Mouse (Mus musculus): Measurements from ENCODE around the gene St7. TPM values are rescaled to one million over a fixed set of nuclear protein-coding genes. Genes with fewer than 3 reads are reported as not detected.
"Not testable (repeated sequence)": the region's sequence is repeated elsewhere in the genome, so short reads cannot be mapped to it uniquely, and the experiment has no call there.

St7 gene
- total RNA-seq, 2 experiments from 2014 or later, result 8.5 to 9.9 TPM

DNA sequence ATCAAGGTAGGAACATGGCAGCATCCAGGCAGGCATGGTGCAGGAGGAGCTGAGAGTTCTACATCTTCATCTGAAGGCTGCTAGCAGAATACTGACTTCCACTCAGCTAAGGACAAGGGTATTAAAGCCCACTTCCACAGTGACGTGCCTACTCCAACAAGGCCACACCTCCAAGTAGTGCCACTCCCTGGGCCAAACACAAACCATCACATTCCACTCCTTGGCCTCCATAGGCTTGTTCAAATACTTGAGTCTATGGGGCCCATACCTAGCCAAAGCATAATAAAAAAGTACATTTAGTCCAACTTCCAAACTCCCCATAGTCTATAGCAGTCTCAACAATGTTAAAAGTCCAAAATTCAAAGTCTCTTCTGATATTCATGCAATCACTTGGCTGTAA lies 11.3 kb downstream of the St7 start:
- DNase-seq; intact Hi-C loops (cut with DNase I; ENCODE audit: low total_unique reads): not testable (repeated sequence)

- intact Hi-C loops (cut with DNase I; ENCODE audit: low total_unique reads), result no loop called here
- no peak for DNase-seq
Observed at GRCm38 (mm10) chr6:17705973-17706372, 13.2 kb downstream of the St7 start.

- intact Hi-C loops (cut with DNase I; ENCODE audit: low total_unique reads), result no loop called here
Observed at GRCm38 (mm10) chr6:17718978-17719377, 26.2 kb downstream of the St7 start.

DNA sequence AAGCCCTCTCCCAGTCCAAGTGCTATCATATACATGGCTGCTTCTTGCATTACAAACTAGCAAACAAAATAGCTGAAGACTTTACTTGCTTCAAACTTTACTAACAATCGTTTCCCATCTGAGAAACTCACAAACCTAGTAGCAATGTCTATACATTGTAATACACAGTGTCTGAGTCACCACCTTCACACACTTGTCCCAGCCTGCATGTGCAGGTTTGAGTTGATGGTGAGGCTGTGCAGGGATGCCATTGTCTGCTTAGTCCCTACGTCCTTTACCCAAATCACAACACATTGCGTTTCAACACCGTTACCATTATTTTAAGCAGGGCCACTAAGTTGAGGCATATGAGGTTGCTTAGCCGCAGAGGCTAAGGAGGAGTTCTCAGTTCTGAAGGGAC lies 26.7 kb downstream of the St7 start:
- intact Hi-C loops (cut with DNase I; ENCODE audit: low total_unique reads), result no loop called here

More at GRCm38 (mm10) chr6:17718978-17719377, 26.2 kb downstream of the St7 start:
- DNase-seq, result no peak

DNA sequence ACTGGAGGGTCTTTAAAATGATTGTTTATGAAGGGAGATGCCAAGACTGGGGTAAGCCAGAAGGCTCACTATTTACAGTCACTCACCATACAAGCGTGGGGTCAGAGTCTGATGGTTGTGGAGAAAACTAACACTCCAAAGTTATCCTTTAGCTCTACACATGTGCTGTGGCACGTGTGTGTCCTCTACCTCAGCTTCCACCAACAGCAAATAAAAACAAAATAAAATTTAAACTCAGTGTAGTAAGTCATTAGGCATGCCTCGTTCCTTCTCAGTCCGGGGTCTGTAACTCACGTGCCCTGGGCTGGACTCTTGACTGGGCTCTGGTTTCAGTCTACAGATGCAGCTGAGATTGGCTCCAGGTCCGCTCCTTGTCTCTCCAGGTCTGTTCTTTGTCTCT lies 27.3 kb downstream of the St7 start:
- DNase-seq, result no peak
- intact Hi-C loops (cut with DNase I; ENCODE audit: low total_unique reads), result no loop called here

More for the DNA sequence above, 26.7 kb downstream of the St7 start:
- DNase-seq, result no peak

GRCm38 (mm10) chr6:17721706-17722105 lies 29.0 kb downstream of the St7 start:
- no peak for DNase-seq
- intact Hi-C loops (cut with DNase I; ENCODE audit: low total_unique reads), result no loop called here

DNA sequence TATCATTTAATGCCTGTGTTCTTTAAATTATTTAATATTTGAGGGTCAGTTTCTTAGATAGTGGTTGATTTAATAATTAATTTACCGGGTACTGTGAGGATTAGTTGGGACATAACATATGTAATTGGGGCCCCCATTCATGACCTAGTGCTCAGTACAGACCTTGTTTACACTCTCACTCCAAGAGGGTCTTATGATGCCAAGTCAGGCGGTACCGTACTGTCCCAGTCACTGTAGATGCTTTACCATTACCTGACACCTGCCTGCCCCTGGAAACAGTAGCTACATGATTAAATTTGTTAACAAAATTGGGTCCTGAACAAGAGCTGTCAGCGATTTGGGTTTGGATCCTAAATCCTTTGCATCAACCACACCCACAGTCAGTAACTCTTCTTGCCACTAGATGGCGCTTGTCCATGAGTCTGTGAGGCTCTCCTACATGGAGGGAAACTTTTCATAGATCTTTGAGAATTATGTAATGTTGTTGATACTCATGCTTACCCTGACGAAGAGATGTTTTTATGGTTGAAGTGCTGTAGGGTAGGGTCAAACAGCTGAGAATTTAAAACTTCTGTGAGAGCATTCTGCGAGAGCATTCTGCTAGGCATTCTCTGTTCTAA lies 33.2 kb downstream of the St7 start:
- peak; percentile 52 for DNase-seq
- intact Hi-C loops (cut with DNase I; ENCODE audit: low total_unique reads), result loop anchor here (2.0 kb wide), 1 partner anchor 107 kb away; no protein-coding TSS in a partner anchor

DNA sequence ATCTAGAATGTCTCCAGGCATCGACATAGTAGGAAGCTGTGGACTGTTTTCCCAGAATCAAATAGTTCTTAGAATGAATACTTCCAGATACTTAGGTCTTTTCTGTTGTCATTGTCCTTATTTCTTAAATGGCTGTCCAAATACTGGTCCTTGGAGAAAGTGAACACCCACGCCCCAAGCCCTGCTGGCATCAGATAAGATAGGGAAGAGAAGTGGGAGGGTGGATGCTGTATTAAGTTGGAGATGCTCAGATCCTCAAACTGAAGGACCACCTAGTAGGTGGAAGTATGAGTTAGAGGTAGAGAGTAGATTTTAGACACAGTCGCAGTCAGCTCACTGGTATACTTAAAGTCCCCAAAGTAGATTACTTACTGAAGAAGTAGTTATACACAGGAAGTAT lies 34.5 kb downstream of the St7 start:
- intact Hi-C loops (cut with DNase I; ENCODE audit: low total_unique reads), result loop anchor here (2.0 kb wide), 1 partner anchor 106 kb away; no protein-coding TSS in a partner anchor
- DNase-seq, result no peak

- intact Hi-C loops (cut with DNase I; ENCODE audit: low total_unique reads), result loop anchor here (2.0 kb wide), 1 partner anchor 105 kb away; no protein-coding TSS in a partner anchor
- DNase-seq, result no peak
Observed at GRCm38 (mm10) chr6:17727891-17728790, 35.4 kb downstream of the St7 start.

DNA sequence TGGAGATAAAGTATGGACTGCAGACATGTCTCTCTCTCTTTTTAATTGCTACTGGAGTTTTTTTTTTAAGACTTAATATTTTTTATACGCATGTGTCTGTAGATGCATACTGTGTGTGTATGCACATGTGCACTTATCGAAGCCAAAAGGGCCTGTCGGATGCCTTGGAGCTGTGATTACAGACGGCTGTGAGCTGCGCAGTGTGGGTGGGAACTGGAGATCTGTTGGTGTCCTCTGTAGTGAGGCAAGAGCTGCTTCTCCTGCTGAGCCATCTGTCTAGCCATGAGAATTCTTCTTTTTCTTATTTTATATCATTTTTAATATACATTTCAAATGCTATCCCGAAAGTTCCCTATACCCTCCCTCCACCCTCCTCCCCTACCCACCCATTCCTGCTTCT lies 37.4 kb downstream of the St7 start:
- intact Hi-C loops (cut with DNase I; ENCODE audit: low total_unique reads), result no loop called here
- no peak for DNase-seq

DNA sequence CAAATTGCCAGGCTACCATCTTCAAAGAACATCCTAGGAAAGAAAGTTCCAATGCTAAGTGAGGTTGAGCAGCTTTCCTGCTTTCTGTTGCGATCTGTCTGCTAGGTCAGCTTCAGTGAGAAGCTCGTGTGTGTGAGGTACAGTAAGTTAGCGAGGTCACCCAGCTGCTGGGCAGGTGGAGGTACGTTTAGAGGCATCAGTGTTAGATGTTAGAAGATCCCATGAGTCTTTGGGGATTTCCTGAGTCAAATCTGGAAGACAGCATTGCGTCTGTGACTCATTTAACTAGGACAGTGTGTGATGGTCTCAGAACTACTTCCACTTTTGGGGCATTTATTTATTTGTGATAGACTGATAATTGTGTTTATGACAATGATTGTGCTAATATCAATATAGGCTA lies 39.0 kb downstream of the St7 start:
- intact Hi-C loops (cut with DNase I; ENCODE audit: low total_unique reads), result no loop called here
- DNase-seq, result no peak

DNA sequence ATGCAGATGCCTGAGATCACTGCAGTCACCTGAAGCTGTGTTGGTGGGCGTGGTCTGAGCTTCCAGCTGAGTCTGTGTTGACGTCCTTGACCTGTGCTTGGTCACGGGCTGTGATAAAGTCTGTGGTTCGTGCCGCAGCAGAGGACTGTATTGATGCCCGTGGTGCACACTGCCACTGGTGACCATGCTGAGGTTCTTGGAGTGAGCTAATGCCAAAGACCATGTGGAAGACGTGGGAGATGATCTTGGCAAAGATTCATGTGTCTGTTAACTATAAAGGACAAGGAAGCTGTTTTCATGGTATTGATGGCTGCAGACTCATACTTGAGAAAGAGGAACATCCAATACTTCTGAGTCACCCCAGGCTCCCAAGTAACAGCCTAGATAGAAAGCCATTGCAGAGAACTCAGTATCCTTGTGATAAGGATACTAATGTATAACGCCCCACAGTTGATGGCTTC lies 41.2 kb downstream of the St7 start:
- intact Hi-C loops (cut with DNase I; ENCODE audit: low total_unique reads), result no loop called here
- DNase-seq, result no peak

DNA sequence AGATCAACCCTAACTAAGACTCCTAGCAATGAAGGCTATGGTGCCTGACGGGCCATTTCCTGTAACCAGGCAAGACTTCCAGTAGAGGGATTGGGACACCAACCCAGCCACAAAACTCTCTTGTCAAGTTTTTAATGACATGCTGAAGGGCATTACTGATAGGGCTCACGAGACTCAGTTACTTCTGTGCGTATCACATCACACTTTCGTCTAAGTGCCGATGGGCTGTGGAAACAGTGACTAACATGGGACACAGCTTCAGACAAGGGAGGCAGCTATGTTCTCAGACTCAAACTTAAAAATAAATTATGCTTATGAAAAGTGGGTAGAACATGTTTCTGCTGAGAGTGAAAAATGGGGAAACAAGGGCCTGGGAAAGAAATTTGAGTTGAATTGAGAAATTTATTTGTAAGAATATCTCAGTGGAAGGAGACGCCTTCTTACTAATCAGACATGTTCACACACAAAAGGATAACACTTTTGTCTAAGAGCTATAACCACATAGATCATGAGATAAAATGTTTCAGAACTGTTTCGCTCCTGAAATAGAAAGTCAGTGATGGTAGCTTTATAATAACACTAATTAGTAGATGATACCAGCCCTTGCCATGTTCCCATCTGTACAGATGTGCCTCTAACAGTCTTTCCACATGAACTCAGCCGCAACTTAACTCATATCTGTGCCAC lies 44.7 kb downstream of the St7 start:
- DNase-seq, result no peak
- intact Hi-C loops (cut with DNase I; ENCODE audit: low total_unique reads), result no loop called here

GRCm38 (mm10) chr6:17740128-17740527 lies 47.4 kb downstream of the St7 start:
- intact Hi-C loops (cut with DNase I; ENCODE audit: low total_unique reads), result no loop called here
- no peak for DNase-seq

GRCm38 (mm10) chr6:17741639-17742038 lies 48.9 kb downstream of the St7 start:
- intact Hi-C loops (cut with DNase I; ENCODE audit: low total_unique reads), result no loop called here
- DNase-seq, result no peak

DNA sequence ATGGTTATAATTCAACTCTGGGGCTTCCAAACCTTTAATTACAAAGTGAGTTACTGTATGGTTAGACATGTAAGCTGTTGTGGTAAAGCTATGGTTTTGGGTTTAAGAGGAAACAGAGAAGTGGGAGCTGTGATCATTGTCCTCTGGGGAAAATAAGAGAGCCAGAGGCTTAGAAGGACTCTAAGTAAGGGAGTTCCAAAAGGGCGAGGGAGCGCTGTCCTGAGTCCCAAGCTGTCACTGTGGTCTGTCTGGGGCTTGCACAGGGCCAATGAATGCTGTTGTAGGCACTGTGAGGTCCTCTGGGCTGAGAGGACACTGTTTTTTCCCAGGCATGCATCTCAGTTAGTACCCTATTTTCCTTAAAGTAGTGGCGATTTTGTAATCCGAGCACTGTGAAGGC lies 49.5 kb downstream of the St7 start:
- intact Hi-C loops (cut with DNase I; ENCODE audit: low total_unique reads), result no loop called here
- no peak for DNase-seq

DNA sequence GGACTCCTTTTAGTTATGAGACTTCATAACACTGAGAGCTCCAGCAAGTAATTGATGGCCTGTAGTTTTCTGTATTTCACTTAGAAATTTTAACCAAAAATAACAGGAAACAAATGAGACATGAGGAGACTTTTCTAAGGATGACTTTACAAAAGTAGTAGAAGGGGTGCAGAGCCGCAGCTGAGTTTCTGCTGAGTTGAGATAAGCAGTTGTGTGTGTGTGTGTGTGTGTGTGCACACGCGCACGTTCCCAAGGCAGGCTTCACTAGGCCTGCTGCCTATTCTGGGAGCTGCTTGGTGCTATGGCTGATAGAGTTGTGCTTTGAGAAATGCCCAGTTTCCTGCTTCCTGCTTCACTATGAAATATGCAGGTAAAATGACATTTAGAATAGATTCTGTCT lies 50.6 kb downstream of the St7 start:
- intact Hi-C loops (cut with DNase I; ENCODE audit: low total_unique reads), result no loop called here
- no peak for DNase-seq

DNA sequence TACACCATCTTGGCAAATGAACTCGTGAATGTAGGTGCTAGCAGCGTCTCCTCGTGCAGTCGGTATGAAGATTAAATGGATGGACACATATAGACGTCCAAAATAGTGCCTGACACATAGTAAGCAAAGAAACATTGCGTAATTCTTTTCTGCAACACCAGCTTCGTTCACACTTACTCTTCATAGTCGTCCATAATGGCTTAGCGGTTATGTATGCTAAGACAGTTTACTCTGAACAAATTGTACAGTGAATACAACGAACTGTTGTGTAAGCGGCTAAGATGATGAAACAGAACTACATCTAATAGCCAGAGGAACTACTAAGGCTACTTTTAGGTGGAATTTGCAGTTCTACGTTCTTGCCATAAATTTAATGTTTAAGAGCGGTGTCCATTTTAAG lies 55.0 kb downstream of the St7 start:
- DNase-seq, result no peak
- intact Hi-C loops (cut with DNase I; ENCODE audit: low total_unique reads), result no loop called here

DNA sequence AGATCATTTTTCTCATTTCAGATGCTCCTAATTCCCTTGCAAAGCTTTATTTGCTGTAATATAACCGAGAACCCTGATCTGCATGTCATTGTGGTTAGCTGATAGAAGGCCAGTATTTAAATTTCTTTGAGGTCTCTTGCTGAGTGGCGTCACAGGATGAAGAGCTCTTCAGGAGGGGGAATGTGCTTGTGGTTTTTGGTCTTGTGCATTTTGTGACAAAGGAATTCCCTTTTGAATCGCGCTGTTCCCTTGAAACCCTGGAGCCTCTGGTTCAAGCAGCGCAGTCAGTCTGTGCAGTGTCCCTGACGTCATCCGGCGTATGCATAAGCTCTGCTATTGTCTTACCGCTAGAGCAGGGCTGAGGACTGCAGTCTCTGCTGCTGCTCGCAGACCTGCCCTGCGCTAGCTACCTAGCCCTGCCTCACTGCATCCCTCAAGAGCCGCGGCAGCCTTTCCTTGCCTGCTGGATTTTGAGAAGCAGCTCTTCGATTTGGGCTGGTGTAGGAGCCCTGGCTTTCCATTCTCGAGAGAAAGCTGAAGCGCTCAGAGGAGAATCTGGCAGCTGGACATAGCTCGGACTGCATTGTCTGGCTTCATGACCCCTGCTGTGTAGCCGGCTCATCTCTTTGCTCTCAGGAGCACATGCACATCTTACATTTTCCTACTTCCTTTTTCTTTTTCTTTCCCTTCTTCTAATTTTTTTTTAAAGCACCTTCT lies 56.3 kb downstream of the St7 start:
- peak; percentile 39 for DNase-seq
- intact Hi-C loops (cut with DNase I; ENCODE audit: low total_unique reads), result no loop called here

DNA sequence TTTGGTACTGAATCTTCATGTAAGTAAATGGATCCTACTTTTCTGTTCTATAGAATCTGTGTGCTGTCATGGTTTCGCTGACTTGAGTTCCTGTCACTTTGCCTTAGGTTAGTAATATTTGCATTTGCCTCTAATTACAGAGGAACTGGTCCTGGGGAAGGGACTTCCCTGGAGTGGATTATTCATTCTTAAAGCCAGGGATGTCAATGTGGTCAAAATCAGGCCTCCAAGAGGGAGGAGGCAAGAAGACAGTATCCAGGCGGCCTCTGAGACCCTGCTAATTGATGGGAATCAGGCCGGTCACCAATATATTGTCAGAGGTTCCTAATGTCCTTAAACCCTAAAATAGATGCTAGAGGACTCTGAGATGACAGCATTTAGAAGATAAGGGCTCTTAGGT lies 56.9 kb downstream of the St7 start:
- intact Hi-C loops (cut with DNase I; ENCODE audit: low total_unique reads), result no loop called here
- DNase-seq, result no peak

Measured in gastrocnemius, postnatal 14 days (tissue).